Mouse (Mus musculus): ENCODE measurements around the gene Trarg1. TPM values are rescaled to one million over a fixed set of nuclear protein-coding genes. Genes with fewer than 3 reads are reported as not detected.

Gene Trarg1
- total RNA-seq, 1 experiment from 2014 or later: not detected

DNA sequence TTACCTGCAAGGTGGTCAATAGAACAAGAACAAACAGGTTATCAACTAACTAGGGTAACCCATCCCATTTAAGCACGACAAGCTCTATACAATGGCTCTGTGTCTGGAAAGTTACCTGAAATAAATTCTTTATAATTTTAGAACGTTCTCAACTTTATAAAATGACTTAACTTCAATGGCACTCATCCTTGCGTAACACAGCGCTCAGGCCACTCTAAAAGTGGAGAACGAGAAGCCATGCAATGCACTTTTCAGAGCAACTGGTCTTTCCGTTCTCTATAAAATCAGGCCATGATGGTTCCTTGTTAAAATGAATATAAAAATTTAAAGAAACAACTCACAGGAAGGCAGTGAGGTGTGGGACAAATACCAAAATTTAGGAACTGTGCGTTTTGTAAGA lies 62.9 kb downstream of the Trarg1 start:
- no peak for ATAC-seq (replicated peaks; ENCODE audit: insufficient number of reproducible peaks, low FRiP score, low TSS enrichment, poor library complexity, severe bottlenecking)

DNA sequence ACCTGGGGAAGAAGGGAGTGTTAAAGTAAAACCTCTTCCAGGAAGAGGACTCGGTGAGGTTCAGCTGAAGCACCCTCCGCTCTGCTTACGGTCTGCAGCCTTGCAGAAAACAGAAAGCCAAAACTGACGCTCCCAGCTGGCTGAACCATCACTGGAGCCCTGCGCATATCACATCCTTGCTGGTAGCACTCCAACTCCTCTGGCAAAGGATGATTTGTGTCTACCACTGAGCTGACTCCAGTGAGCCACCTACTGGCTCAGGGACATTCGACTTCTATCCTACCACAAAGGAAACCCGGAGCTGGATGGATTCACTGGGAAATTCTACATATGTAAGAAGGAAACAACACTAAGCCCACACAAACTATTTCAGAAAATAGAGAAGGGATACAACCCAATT lies 64.9 kb downstream of the Trarg1 start:
- no peak for ATAC-seq (replicated peaks; ENCODE audit: insufficient number of reproducible peaks, low FRiP score, low TSS enrichment, poor library complexity, severe bottlenecking)

- ATAC-seq (replicated peaks; ENCODE audit: insufficient number of reproducible peaks, low FRiP score, low TSS enrichment, poor library complexity, severe bottlenecking): no peak
Observed at GRCm38 (mm10) chr11:76745921-76746320, 66.3 kb downstream of the Trarg1 start.

Other genes starting within 250 kb of the Trarg1 start
- gene Abr, start 57.5 kb upstream of the Trarg1 start, total RNA-seq (2017): 129 to 139 TPM (median 130 TPM) in 3 replicates
- gene Bhlha9, start 7.3 kb upstream of the Trarg1 start, total RNA-seq (2017): not detected in 3 replicates
- 43.3 to 103 TPM (median 80.0 TPM) in 3 replicates for gene Gosr1, start 83.8 kb downstream of the Trarg1 start, total RNA-seq (2017)
- 37.7 to 55.0 TPM (median 54.1 TPM) in 3 replicates for gene Cpd, start 167.2 kb downstream of the Trarg1 start, total RNA-seq (2017)
- 0.76 TPM in 1 of 3 replicates, not detected in the others for gene Tmigd1, start 222.4 kb downstream of the Trarg1 start, total RNA-seq (2017)
- 87.2 to 135 TPM (median 98.4 TPM) in 3 replicates for gene Blmh, start 245.0 kb downstream of the Trarg1 start, total RNA-seq (2017)